Comparison of ENCODE assay signal across 19 mouse cellular contexts in genomic region chr6:99104446-99104845, GRCm38 (mm10).
A peak's percentile ranks its signal among the peaks of the same experiment; 100 is the strongest.
DNase-seq lines count a peak whose midpoint lies in the region; ATAC-seq lines count a peak whose summit lies in the region.
"Had no signal": no experiment of that assay in that cellular context is flagged by ENCODE, and none has a peak within 500 bp of the region (broad histone marks: within the 10 kb centered on the region; RNA-seq: fewer than 3 reads in every experiment).

No protein-coding gene starts in this region.

- no peaks in the 10 kb centered on the region for H3K36me3 ChIP-seq in forebrain, embryonic 12.5 days (replicated peaks)
- no peaks in the 10 kb centered on the region for H3K36me3 ChIP-seq in forebrain, embryonic 15.5 days
- no peaks in the 10 kb centered on the region for H3K36me3 ChIP-seq in kidney, embryonic 15.5 days
- no peaks in the 10 kb centered on the region for H3K36me3 ChIP-seq in kidney, embryonic 14.5 days (ENCODE audit: control insufficient read depth, insufficient read depth, low read length)
- H3K36me3 ChIP-seq: heart, embryonic 13.5 days; hindbrain, embryonic 13.5 days had no signal

- no peak overlapping the region for H3K4me2 ChIP-seq in forebrain, embryonic 12.5 days
- no peak overlapping the region for H3K4me2 ChIP-seq in forebrain, embryonic 15.5 days (replicated peaks)
- H3K4me2 ChIP-seq in kidney, embryonic 15.5 days, result no peak overlapping the region
- H3K4me2 ChIP-seq in kidney, embryonic 14.5 days (replicated peaks; ENCODE audit: low read depth, low read length), result no peak overlapping the region
- H3K4me2 ChIP-seq: heart, embryonic 13.5 days; hindbrain, embryonic 13.5 days had no signal

- peak; percentile 29 for DNase-seq in Muller cell, postnatal 12 days (ENCODE audit: inconsistent ontology term)
- peak; percentile 39 for DNase-seq in retina, embryonic 14.5 days (ENCODE audit: low spot score)
- no peak for DNase-seq in adrenal gland, adult 18-20 months (ENCODE audit: low spot score in 2 of 2)
- DNase-seq: adrenal gland, adult 8-10 months; adrenal gland, postnatal 36 days; cerebellum, adult 11 months; cerebellum, adult 8-10 months; cerebellum, postnatal 14 days; gastrocnemius, postnatal 36 days; heart, adult 11 months; heart, postnatal 4 days had no signal

- ATAC-seq in forebrain, embryonic 12.5 days (ENCODE audit: low FRiP score), result peak; percentile 11; the same call in 1 of the 2 replicates
- ATAC-seq in forebrain, embryonic 15.5 days (replicated peaks), result no peak
- no peak for ATAC-seq in kidney, embryonic 15.5 days (replicated peaks; ENCODE audit: low FRiP score)
- no peak for ATAC-seq in kidney, embryonic 14.5 days (ENCODE audit: low FRiP score, low TSS enrichment)
- ATAC-seq: intestine, embryonic 16.5 days had no signal

- H3K9me3 ChIP-seq in forebrain, embryonic 12.5 days, result no peaks in the 10 kb centered on the region
- no peaks in the 10 kb centered on the region for H3K9me3 ChIP-seq in forebrain, embryonic 15.5 days
- H3K9me3 ChIP-seq in kidney, embryonic 15.5 days (replicated peaks), result no peaks in the 10 kb centered on the region
- no peaks in the 10 kb centered on the region for H3K9me3 ChIP-seq in kidney, embryonic 14.5 days (ENCODE audit: control insufficient read depth, low read length)
- H3K9me3 ChIP-seq: heart, embryonic 13.5 days; hindbrain, embryonic 13.5 days had no signal

- WGBS in forebrain, embryonic 12.5 days, result 18% methylated on average over 7 of the region's 7 CpGs
- 8% methylated on average over 7 of the region's 7 CpGs for WGBS in forebrain, embryonic 15.5 days
- WGBS in kidney, embryonic 15.5 days, result 54% methylated on average over 7 of the region's 7 CpGs
- 43% methylated on average over 7 of the region's 7 CpGs for WGBS in kidney, embryonic 14.5 days

- H3K4me1 ChIP-seq in forebrain, embryonic 12.5 days, result peaks cover 29% of the 10 kb centered on the region
- H3K4me1 ChIP-seq in forebrain, embryonic 15.5 days, result peaks cover 25% of the 10 kb centered on the region
- peaks cover 56% of the 10 kb centered on the region for H3K4me1 ChIP-seq in kidney, embryonic 15.5 days
- H3K4me1 ChIP-seq in kidney, embryonic 14.5 days (ENCODE audit: control insufficient read depth, insufficient read depth, low read length), result peaks cover 40% of the 10 kb centered on the region

- H3K27ac ChIP-seq in forebrain, embryonic 12.5 days, result peak overlapping the region; percentile 25; the same call in 1 of the 2 replicates
- no peak overlapping the region for H3K27ac ChIP-seq in forebrain, embryonic 15.5 days (replicated peaks)
- H3K27ac ChIP-seq in kidney, embryonic 15.5 days, result 0 out of 2 replicates have a peak overlapping the region, but pooled peaks have one; percentile 18
- H3K27ac ChIP-seq in kidney, embryonic 14.5 days (ENCODE audit: low read depth, low read length), result no peak overlapping the region
- H3K27ac ChIP-seq: heart, embryonic 13.5 days; hindbrain, embryonic 13.5 days had no signal

- no peak overlapping the region for H3K9ac ChIP-seq in forebrain, embryonic 12.5 days
- H3K9ac ChIP-seq in forebrain, embryonic 15.5 days (replicated peaks), result no peak overlapping the region
- H3K9ac ChIP-seq in kidney, embryonic 15.5 days, result no peak overlapping the region
- no peak overlapping the region for H3K9ac ChIP-seq in kidney, embryonic 14.5 days (ENCODE audit: low read depth, low read length)
- H3K9ac ChIP-seq: heart, embryonic 13.5 days; hindbrain, embryonic 13.5 days had no signal

- H3K27me3 ChIP-seq in forebrain, embryonic 12.5 days, result peaks cover 25% of the 10 kb centered on the region
- no peaks in the 10 kb centered on the region for H3K27me3 ChIP-seq in forebrain, embryonic 15.5 days
- H3K27me3 ChIP-seq in kidney, embryonic 15.5 days, result no peaks in the 10 kb centered on the region
- no peaks in the 10 kb centered on the region for H3K27me3 ChIP-seq in kidney, embryonic 14.5 days (ENCODE audit: control insufficient read depth, insufficient read depth, low read length)
- H3K27me3 ChIP-seq: CH12.LX; heart, embryonic 13.5 days had no signal

- no peak overlapping the region for H3K4me3 ChIP-seq in forebrain, embryonic 12.5 days (replicated peaks)
- H3K4me3 ChIP-seq in forebrain, embryonic 15.5 days, result no peak overlapping the region
- no peak overlapping the region for H3K4me3 ChIP-seq in kidney, embryonic 15.5 days (replicated peaks)
- no peak overlapping the region for H3K4me3 ChIP-seq in kidney, embryonic 14.5 days (ENCODE audit: low read length)
- H3K4me3 ChIP-seq: heart, embryonic 13.5 days; hindbrain, embryonic 13.5 days had no signal

Comparison
In these comparisons a context has a peak if more than half of its experiments do, and no peak if none do; other contexts are left out.
1. H3K27ac ChIP-seq: peak in forebrain, embryonic 12.5 days (single experiment) and kidney, embryonic 15.5 days (single experiment); none in forebrain, embryonic 15.5 days (single experiment) and kidney, embryonic 14.5 days (single experiment).
2. DNase-seq: peak in Muller cell, postnatal 12 days (single experiment) and retina, embryonic 14.5 days (single experiment); none in adrenal gland, adult 18-20 months (0 of 2).